Mouse (Mus musculus): Measurements from ENCODE around the gene Eepd1.

DNA sequence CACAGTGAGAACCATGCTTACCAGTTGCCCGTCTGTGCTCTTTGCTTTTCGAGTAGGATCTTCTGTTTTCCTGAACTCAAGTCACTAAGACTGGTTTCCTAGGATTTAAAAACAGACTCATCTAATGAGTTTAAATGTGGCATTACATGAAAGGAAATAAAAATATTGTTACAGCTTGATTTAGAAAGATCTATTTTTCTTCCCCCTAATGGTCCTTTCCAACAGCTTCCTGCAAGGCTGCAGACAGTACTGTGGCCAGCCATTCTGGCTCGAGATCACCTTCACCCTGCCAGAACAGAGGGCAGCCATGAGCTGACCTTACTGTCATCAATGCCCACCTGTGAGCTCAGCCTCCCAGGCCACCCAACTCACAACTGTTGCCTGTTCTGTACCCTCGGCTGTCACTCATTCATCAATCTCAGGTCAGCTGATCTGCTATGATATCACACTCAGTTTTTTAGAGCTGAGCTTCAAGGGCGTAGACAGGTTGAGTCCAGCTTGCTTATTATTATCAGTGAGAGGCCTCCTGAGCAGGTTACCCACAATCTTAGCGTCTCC is 73.0 kb downstream of the Eepd1 start:
- TF ChIP-seq CTCF (IDR thresholded peaks at IDR 0.05; ENCODE audit: control insufficient read depth, insufficient read depth, low read length): no peak
- TF ChIP-seq POLR2A (IDR thresholded peaks at IDR 0.05; ENCODE audit: borderline replicate concordance, control insufficient read depth, low read depth, low read length): no peak

All from bone marrow, adult 2 months (tissue).